Mouse (Mus musculus) CH12.LX (cell line): ENCODE measurements around the gene Herc2.

Experiments used
- CTCF ChIP-seq, 2 experiments: IDR thresholded peaks in 1 of 2; conservative IDR thresholded peaks in 1 of 2; 2 replicates each; pipeline ENCODE4 v1.5.1; 2011 to 2012; ENCODE audit warnings: low read depth in 2 of 2, low read length in 2 of 2, improper control_type of control experiment in 1 of 2, inconsistent platforms in 1 of 2, mild to moderate bottlenecking in 1 of 2, moderate library complexity in 1 of 2
- EP300 ChIP-seq: IDR thresholded peaks from 2 replicates; pipeline ENCODE4 v1.6.1; 2011; ENCODE audit warnings: low read length, improper control_type of control experiment
- MYC ChIP-seq: IDR thresholded peaks from 2 replicates; pipeline ENCODE4 v1.6.1; 2011; ENCODE audit warnings: low read depth, mild to moderate bottlenecking, improper control_type of control experiment, low read length
- POLR2A ChIP-seq: IDR thresholded peaks from 2 replicates; pipeline ENCODE4 v1.6.1; 2011; ENCODE audit warnings: low read depth, mild to moderate bottlenecking, improper control_type of control experiment, low read length
- ZMIZ1 ChIP-seq: IDR thresholded peaks from 2 replicates; pipeline ENCODE4 v1.6.1; 2012; ENCODE audit warnings: low read depth, mild to moderate bottlenecking, inconsistent platforms, low read length, improper control_type of control experiment
- ZNF384 ChIP-seq: IDR thresholded peaks from 2 replicates; pipeline ENCODE4 v1.6.1; 2012; ENCODE audit warnings: low read depth, low read length, improper control_type of control experiment, inconsistent platforms

DNA sequence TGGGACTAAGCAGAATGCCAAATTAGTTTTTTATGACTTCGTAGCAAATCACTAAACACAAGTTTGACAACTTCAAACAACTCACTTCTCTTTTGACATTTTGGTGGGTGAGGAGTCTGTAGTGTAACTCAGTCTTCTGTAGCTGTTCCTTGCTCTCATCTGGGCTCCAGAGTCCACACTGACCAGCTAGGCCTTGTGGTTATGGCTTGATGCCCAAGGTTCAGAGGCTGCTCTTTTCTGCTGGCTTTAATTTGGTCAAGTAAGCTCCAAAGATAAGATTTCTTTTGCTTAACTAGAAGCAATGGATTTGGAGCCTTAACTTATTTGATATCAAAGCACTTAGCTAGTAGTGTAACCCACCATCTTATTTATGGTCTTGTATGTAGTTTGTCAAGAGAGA lies 14.9 kb downstream of the Herc2 start:
- TF ChIP-seq CTCF (conservative IDR thresholded peaks at IDR 0.05 in 1 of 2, IDR thresholded peaks at IDR 0.05 in 1 of 2; ENCODE audit: low read depth in 2 of 2, low read length in 2 of 2) = no peak
- no peak for TF ChIP-seq ZNF384
- no peak for TF ChIP-seq MYC
- TF ChIP-seq POLR2A = no peak
- no peak for TF ChIP-seq EP300
- no peak for TF ChIP-seq ZMIZ1
